Mouse (Mus musculus): ENCODE measurements around the gene Hist1h3a.
"Not testable (repeated sequence)": the region's sequence is repeated elsewhere in the genome, so short reads cannot be mapped to it uniquely, and the experiment has no call there.

Gene Hist1h3a

GRCm38 (mm10) chr13:23742007-23742406, 20.2 kb downstream of the Hist1h3a start:
- no peak for DNase-seq (ENCODE audit: low spot score)

DNA sequence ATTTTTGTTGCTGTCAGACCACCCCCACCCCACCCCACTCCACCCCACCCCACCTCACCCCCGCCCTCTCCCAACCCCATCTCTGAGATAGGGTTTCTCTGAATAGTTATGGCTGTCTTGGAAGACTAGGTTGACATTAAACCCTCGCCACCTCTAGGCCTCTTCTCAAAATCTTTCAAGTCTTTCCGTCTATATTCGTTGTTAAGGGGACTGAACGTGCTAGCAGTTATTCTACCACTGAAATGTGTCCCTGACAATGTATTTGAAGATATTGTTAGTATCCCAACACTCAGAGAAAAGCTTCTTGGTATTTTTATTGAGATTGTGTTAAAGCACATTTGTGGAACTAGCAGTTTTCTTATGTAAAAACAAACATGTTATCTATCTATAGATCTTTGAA, 21.3 kb downstream of the Hist1h3a start:
- no peak for DNase-seq (ENCODE audit: low spot score)

GRCm38 (mm10) chr13:23740256-23740840, 21.8 kb downstream of the Hist1h3a start:
- DNase-seq (ENCODE audit: low spot score): no peak

DNA sequence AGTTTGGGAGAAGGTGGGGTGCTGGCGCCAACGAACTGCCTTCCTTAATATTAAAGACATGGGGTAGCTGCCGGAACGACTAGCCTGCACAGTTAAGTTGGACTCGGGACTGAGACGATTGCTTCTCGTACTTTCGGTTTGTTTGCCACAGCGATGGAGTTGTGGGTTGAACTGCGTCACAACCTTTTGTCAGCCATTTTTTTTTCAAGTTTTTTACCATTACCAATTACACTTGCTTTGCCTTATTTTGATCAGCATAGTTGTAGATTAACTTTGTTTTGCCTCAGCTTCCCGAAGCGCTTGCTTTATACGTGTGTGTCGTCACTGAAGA, 22.3 kb downstream of the Hist1h3a start:
- no peak for DNase-seq (ENCODE audit: low spot score)

GRCm38 (mm10) chr13:23739069-23739921, 22.9 kb downstream of the Hist1h3a start:
- DNase-seq (ENCODE audit: low spot score): peak; percentile 94

GRCm38 (mm10) chr13:23738677-23739068, 23.5 kb downstream of the Hist1h3a start, which contains the start of gene Hist1h1c:
TSS of gene Hist1h1c (plus strand) at chr13:23738808.
- peak; percentile 84 for DNase-seq (ENCODE audit: low spot score)

- DNase-seq (ENCODE audit: low spot score): no peak
These were observed 24.1 kb downstream of the Hist1h3a start for GRCm38 (mm10) chr13:23738041-23738440.

DNA sequence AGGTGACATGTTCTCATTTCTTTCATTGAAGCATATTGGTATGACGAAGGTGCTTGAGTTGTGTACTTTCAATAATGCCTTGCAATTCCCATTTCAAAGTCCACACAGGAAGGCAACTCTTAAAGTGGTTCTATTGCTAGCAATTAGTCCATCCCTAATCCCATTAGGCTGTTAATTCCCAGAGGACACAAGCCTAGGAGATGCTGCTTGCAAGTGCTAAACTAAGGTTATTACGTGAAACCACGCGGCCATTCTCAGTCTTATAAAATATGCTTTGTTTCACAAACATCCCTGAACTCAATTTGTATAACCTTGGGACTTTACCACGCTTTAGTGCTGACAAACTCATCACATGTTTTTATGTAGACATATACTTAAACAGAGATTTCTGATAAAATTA, 25.1 kb downstream of the Hist1h3a start:
- no peak for DNase-seq (ENCODE audit: low spot score)

- DNase-seq (ENCODE audit: low spot score): no peak
These were observed 29.9 kb downstream of the Hist1h3a start for GRCm38 (mm10) chr13:23732156-23732804.

DNA sequence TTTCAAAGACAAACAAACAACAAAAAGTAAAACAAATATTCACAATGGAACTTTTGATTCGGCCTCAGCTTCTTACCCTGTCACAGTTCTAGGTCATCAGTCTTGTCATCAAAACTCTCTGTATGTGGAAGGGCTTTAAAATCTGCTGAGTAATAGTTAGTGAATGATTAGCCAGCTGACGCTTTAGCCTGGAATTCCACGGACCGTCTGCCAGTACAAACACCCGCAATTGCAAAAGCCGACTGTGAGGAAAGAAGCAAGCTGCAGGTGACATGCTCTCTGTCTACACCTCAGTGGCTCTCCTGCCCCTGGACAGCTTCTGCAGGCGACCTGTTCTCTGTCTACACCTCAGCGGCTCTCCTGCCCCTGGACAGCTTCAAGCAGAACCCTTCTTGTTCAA, 31.7 kb downstream of the Hist1h3a start:
- no peak for DNase-seq (ENCODE audit: low spot score)

DNA sequence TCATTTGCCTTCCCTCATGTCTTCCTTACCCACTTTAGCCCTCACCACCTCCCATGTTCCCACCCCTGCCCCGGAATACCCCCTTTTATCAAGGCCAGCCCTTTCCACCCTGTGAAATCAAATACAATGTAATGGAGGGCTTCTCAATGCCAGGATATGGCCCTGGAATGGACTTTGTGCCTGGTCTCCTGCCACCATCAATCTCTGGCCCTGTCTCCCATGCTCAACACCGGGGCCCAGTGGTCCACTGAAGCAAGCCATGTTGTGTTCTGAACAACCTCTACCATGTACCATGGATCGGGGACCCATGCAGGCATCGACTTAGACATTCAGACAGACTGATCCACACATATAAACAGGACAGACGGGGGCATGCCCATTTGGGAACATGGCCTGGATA, 32.5 kb downstream of the Hist1h3a start:
- no peak for DNase-seq (ENCODE audit: low spot score)

DNA sequence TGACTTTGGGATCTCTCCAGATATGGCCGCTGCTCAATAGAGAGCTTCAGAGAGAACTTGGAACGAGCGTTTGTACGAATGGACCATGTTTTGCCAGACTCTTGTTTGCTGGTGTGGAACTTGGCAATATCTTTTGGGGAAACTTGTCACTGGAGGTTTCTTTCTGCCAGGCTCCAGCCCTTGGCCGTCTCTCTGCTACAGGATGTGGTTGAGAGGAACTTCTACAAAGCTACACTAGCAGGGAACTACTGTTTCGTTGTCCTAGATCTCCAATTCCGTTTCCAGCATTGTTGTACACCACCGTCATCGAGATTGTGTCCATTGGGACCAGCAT, 33.0 kb downstream of the Hist1h3a start:
- DNase-seq (ENCODE audit: low spot score): no peak

GRCm38 (mm10) chr13:23728472-23729191, 33.6 kb downstream of the Hist1h3a start:
- no peak for DNase-seq (ENCODE audit: low spot score)

- no peak for DNase-seq (ENCODE audit: low spot score)
These were observed 37.0 kb downstream of the Hist1h3a start for GRCm38 (mm10) chr13:23725213-23725612.

GRCm38 (mm10) chr13:23724239-23724638, 37.9 kb downstream of the Hist1h3a start:
- no peak for DNase-seq (ENCODE audit: low spot score)

DNA sequence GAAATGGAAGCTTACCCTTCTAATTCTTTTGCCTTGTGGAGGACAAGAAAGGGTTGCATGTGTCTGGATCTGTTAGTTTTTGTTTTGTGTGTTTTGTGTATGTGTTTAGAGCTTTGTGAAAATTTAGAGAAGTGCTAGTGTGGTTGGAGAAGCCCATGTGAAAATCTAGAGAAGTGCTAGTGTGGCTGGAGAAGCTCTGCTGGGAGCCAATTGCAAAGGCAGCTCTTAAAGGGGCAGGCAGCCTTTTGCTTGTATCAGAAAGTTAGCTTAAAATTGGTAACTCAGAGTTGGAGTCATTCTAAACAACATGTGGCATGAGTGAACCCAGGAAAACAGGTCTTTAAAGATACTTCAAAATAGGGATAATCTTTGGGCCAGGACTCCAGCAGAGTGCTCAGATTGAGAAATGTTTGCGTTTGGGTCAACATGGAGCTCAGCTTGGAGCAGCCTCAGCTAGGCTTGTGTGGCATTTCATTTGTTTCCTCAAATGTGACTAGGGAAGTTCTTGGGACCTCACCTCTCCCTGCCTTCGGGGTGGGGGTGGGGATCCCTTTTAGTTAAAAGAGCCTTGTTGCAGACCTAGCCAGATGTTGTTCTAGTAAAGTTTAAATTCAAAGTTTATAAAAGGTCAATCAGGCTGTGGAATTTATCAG, 44.5 kb downstream of the Hist1h3a start:
- DNase-seq (ENCODE audit: low spot score): not testable (repeated sequence)

DNA sequence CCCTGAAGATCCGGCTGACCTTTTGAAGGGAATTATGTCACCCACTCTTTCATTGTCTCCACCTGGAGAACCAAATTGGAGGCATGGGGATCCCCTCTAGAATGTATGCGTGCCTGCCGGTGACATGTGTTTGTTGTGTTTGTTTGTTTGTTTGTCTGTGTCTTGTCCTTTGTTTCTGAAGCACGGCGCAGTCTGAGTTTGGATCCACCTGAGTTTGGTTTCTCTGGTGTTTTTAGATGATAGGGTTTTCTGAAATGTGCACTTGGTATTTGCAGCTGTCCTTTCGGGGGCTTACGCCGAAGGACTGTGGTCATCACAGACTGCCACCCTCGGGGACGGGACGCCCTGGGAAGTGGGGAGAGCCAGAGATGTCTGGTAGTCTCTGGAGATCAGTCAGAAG, 45.0 kb downstream of the Hist1h3a start:
- DNase-seq (ENCODE audit: low spot score): no peak

DNA sequence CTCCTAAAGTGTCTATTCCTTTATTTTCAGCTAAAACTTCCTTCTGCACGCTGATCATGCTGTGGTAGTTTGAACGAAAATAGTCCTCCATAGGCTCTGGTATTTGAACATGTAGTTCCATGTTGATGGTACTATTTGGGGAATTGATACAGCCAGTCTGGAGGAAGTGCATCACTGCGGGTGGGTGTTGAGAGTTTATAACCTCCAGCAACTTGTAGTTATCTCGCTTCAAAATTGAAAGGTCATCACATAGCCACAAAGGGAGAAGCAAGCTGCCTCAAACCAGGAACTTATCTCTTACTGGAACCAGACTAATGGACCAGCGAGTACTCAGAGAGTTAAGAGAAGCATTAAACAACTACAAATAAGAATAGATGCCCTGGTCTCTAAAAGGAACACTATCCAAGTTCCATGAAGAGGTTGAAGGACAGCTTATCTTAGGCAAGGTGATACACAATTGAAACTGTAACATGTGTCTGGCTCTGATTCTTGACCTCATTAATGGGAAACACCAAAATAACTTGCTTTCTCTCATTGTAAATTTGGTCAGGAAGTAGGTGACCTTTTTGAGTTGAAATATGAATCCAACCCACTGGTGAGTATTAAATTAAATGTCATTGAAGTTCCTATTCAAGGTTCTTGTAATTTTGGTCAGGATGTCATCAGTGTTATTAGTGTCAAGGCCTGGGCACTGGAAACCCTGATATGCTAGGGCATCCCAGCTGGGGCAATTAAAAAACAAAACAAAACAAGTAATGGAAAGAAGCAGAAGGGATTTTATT, 45.7 kb downstream of the Hist1h3a start:
- no peak for DNase-seq (ENCODE audit: low spot score)
